Comparison of ENCODE assay signal across 22 mouse cellular contexts in the genomic region with DNA sequence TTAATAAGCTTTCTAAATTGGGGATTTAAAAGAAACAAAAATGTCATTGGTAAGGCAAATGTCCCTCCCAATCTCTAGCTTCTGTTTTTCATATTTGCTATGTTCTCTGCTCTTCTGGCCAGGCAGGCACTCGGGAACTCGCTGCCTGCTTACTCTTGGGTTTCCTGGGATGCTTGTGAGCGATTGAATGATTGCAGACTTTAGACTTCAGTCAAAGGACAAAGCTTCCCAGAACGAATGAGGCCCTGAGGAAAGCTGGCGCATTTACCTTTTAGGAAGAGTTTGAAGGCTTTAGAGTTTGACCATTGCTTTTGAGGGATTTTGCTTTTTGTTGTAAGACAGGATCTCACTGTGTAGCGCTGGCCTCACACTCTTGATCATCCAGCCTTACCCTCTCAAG. TPM values are rescaled to one million over a fixed set of nuclear protein-coding genes. Genes with fewer than 3 reads are reported as not detected.
DNase-seq lines count a peak whose midpoint lies in the region; ATAC-seq lines count a peak whose summit lies in the region.
"Had no signal": no experiment of that assay in that cellular context is flagged by ENCODE, and none has a peak within 500 bp of the region (broad histone marks: within the 10 kb centered on the region; RNA-seq: fewer than 3 reads in every experiment).

No protein-coding gene starts in this region.

- ATAC-seq in kidney, embryonic 16.5 days (ENCODE audit: low FRiP score, low TSS enrichment), result no peak
- ATAC-seq: CD4-positive, CD25-positive, alpha-beta regulatory T cell, adult 4 months; forebrain, embryonic 13.5 days; forebrain, embryonic 16.5 days; hindbrain, postnatal 0 days had no signal

- H3K36me3 ChIP-seq in kidney, embryonic 16.5 days (ENCODE audit: insufficient read depth, low read length), result 0 out of 2 replicates have a peak, but pooled peaks cover 3% of the 10 kb centered on the region

- no peaks in the 10 kb centered on the region for H3K9me3 ChIP-seq in kidney, embryonic 16.5 days (ENCODE audit: low read length)
- H3K9me3 ChIP-seq: forebrain, embryonic 10.5 days; forebrain, embryonic 13.5 days; heart, embryonic 13.5 days had no signal

- H3K4me1 ChIP-seq in kidney, embryonic 16.5 days (ENCODE audit: insufficient read depth, low read length), result no peaks in the 10 kb centered on the region
- H3K4me1 ChIP-seq: forebrain, embryonic 10.5 days; forebrain, embryonic 13.5 days; heart, embryonic 13.5 days had no signal

- peak; percentile 26 for DNase-seq in kidney, adult 18-20 months
- DNase-seq in kidney, postnatal 4 days, result no peak
- peak; percentile 78 for DNase-seq in kidney, adult 9 months
- peak; percentile 36 for DNase-seq in kidney, postnatal 14 days
- DNase-seq in kidney, postnatal 36 days, result peak; percentile 45 to 66
- DNase-seq in lung, postnatal 4 days, result no peak
- DNase-seq: adrenal gland, adult 2 months; adrenal gland, postnatal 14 days; cerebellum, adult 11-12 months; cerebellum, adult 8-10 months; cerebellum, postnatal 10 days; heart, postnatal 4 days had no signal

- no peak overlapping the region for H3K9ac ChIP-seq in kidney, embryonic 16.5 days (replicated peaks; ENCODE audit: low read length)
- H3K9ac ChIP-seq: forebrain, embryonic 13.5 days; heart, embryonic 13.5 days; hindbrain, embryonic 14.5 days had no signal

- no peak overlapping the region for H3K4me3 ChIP-seq in kidney, embryonic 16.5 days (ENCODE audit: low read length)
- H3K4me3 ChIP-seq: forebrain, embryonic 10.5 days; forebrain, embryonic 13.5 days; heart, embryonic 13.5 days had no signal

- WGBS in kidney, embryonic 16.5 days, result 90% methylated on average over 6 of the region's 6 CpGs

- no peak overlapping the region for H3K4me2 ChIP-seq in kidney, embryonic 16.5 days (replicated peaks; ENCODE audit: low read depth, low read length)
- H3K4me2 ChIP-seq: forebrain, embryonic 13.5 days; heart, embryonic 13.5 days; hindbrain, embryonic 14.5 days had no signal

- H3K27ac ChIP-seq in kidney, embryonic 16.5 days (ENCODE audit: low read length), result no peak overlapping the region
- H3K27ac ChIP-seq: forebrain, embryonic 10.5 days; forebrain, embryonic 13.5 days; heart, embryonic 13.5 days; hindbrain, embryonic 14.5 days; hindbrain, postnatal 0 days had no signal

- H3K27me3 ChIP-seq in kidney, embryonic 16.5 days (ENCODE audit: insufficient read depth, low read length), result no peaks in the 10 kb centered on the region
- H3K27me3 ChIP-seq: forebrain, embryonic 13.5 days; heart, embryonic 13.5 days had no signal

RNA-seq across cellular contexts. Expression of a gene that starts 33.9 kb away (rescaled TPM):
- 137 and 143 TPM in 2 replicates for polyA plus RNA-seq in kidney, embryonic 16.5 days (2015; fragmentation: Nextera tagmentation; extraction: Ambion mirVana)

RNA-seq across cellular contexts. Expression of a gene that starts 41.9 kb away (rescaled TPM):
- 3.0 and 3.7 TPM in 2 replicates for polyA plus RNA-seq in kidney, embryonic 16.5 days (2015; fragmentation: Nextera tagmentation; extraction: Ambion mirVana)
- polyA plus RNA-seq: CD4-positive, CD25-positive, alpha-beta regulatory T cell, adult 4 months; embryonic facial prominence, embryonic 11.5 days; forebrain, embryonic 10.5 days; forebrain, embryonic 13.5 days; hindbrain, embryonic 11.5 days; hindbrain, embryonic 14.5 days had no signal

RNA-seq across cellular contexts. Expression of a gene that starts 42.1 kb away (rescaled TPM):
- 15.4 and 17.4 TPM in 2 replicates for polyA plus RNA-seq in kidney, embryonic 16.5 days (2015; fragmentation: Nextera tagmentation; extraction: Ambion mirVana)

RNA-seq across cellular contexts. Expression of a gene that starts 47.2 kb away (rescaled TPM):
- polyA plus RNA-seq in kidney, embryonic 16.5 days (2015; fragmentation: Nextera tagmentation; extraction: Ambion mirVana), result 94.7 and 97.1 TPM in 2 replicates

Comparison
In these comparisons a context has a peak if more than half of its experiments do, and no peak if none do; other contexts are left out.
1. DNase-seq: peak in kidney, adult 18-20 months (single experiment), kidney, adult 9 months (single experiment), kidney, postnatal 14 days (single experiment) and kidney, postnatal 36 days (2 of 2); none in kidney, postnatal 4 days (0 of 2) and lung, postnatal 4 days (0 of 2).